Mouse (Mus musculus) Patski (cell line): ENCODE measurements around the gene Serpinb9. TPM values are rescaled to one million over a fixed set of nuclear protein-coding genes. Genes with fewer than 3 reads are reported as not detected.

Experiments used
- ATAC-seq: fragments of 100-300 bp; one replicate; pipeline ENCODE4 v1.8.0; 2021
- CTCF ChIA-PET: fragments of 350-600 bp; sonication (Branson Sonifier 250); formaldehyde crosslinking; loops from one replicate; lab custom pipeline; 2022; ENCODE audit warnings: inconsistent platforms; lab: Charles Lee
- POLR2A ChIA-PET: fragments of 350-600 bp; sonication (Branson Sonifier 250); formaldehyde crosslinking; loops from one replicate; lab custom pipeline; 2022; ENCODE audit warnings: antibody characterized with exemption, inconsistent platforms; lab: Charles Lee
- DNase-seq: peaks from one replicate; pipeline ENCODE4 v3.0.0-alpha.2; 2011; ENCODE audit warnings: low read depth, low spot score
- H3K27me3 ChIP-seq: fragments of 371-371 bp; one replicate; pipeline ENCODE4 v1.5.1; 2021
- CTCF ChIP-seq: fragments of 100-300 bp; IDR thresholded peaks from one replicate; pipeline ENCODE4 v1.5.1; 2021
- in situ Hi-C: fragments of 300-500 bp; cut with MboI; formaldehyde crosslinking; loops from 3 replicates; pipeline ENCODE4 v1.11.1; 2018; ENCODE audit warnings: low pct_unique_long_range_greater_than_20kb, mixed read lengths
- polyA plus RNA-seq: library from polyadenylated mRNA; unstranded; gene quantifications from one replicate; pipeline ENCODE4 v1.2.3, GENCODE M21; 2021

Serpinb9 gene
- polyA plus RNA-seq, 1 experiment from 2014 or later, result 69.0 TPM

DNA sequence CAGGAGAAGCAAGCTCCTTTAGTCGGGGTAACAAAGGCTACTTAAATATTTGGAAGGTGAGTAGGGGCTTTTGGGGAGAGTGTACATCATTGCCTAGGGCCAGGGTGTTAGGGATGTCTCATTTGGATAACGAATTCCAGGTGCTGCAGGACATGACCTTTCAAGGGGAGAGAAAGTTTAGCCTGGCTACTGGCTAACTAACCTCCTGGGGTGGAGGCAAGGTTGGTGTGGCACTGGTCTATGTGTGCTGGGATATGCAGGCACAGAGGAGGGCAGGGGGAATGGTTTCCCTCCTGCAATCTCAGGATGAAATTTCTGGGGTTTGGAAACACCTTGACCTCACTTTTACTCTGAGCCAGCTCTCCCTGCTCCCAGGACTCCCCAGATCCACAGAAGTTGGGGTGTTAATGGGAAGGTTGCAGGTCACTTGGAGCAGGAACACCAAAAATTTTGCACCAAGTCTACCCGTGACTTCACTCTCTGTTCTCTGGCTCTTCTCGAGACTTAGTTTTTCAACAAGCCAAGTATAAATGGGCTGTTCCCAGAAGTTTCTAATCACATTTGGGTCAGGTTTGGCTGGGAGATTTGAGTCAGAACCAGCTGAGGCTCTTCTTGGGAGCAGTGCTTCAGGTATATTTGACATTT lies 33.9 kb upstream of the Serpinb9 start:
- in situ Hi-C loops, result loop anchor here (10.0 kb wide), 1 partner anchor 54 kb away; no protein-coding TSS in a partner anchor
- no peak for TF ChIP-seq CTCF
- H3K27me3 ChIP-seq, result no peaks in the 10 kb centered on the region
- ChIA-PET POLR2A (no interaction called here), CTCF (interaction anchor here (1.0 kb wide), 1 partner anchor 66 kb away, joined by 4 read pairs; no protein-coding TSS in a partner anchor)
- no peak for ATAC-seq
- DNase-seq, result no peak

- no peaks in the 10 kb centered on the region for H3K27me3 ChIP-seq
- in situ Hi-C loops, result loop anchor here (10.0 kb wide), 1 partner anchor 55 kb away; no protein-coding TSS in a partner anchor
- ATAC-seq, result no peak
- ChIA-PET CTCF (no interaction called here), POLR2A (no interaction called here)
- no peak for DNase-seq
- TF ChIP-seq CTCF, result no peak
Observed at GRCm38 (mm10) chr13:32969641-32970040, 33.4 kb upstream of the Serpinb9 start.

GRCm38 (mm10) chr13:32970776-32971175 lies 32.3 kb upstream of the Serpinb9 start:
- TF ChIP-seq CTCF, result no peak
- CTCF ChIA-PET, result no interaction called here
- ATAC-seq (no peak), DNase-seq (no peak)
- POLR2A ChIA-PET, result no interaction called here
- H3K27me3 ChIP-seq, result no peaks in the 10 kb centered on the region
- in situ Hi-C loops, result no loop called here

DNA sequence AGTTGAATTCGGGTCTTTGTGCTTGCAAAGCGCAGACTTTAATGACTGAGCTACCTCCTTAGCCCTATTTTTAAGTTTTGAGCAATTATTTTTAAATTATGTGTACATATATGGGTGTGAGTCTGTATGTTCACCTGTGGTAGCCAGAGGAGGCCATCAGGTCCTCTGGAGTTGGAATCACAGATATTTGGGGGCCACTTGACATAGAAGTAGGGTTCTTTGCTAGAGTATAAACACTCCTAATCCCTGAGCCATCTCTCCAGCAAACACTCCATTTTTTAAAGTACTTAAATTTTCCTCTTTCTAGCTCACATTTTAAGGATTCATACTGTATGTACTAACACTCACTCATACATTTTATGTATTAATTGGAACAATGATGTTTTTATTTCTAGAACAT lies 28.8 kb upstream of the Serpinb9 start:
- ATAC-seq, result no peak

GRCm38 (mm10) chr13:32974889-32975460 lies 28.1 kb upstream of the Serpinb9 start:
- TF ChIP-seq CTCF, result no peak
- ATAC-seq, result no peak
- ChIA-PET CTCF (interaction anchor here (1.6 kb wide), 1 partner anchor 42 kb away, joined by 5 read pairs; no protein-coding TSS in a partner anchor), POLR2A (no interaction called here)
- no peak for DNase-seq
- in situ Hi-C loops, result no loop called here
- H3K27me3 ChIP-seq, result no peaks in the 10 kb centered on the region

More for the DNA sequence above, 28.8 kb upstream of the Serpinb9 start:
- TF ChIP-seq CTCF, result no peak
- ChIA-PET POLR2A (no interaction called here), CTCF (interaction anchor here (1.3 to 1.6 kb wide), 2 partner anchors 42 to 46 kb away, joined by 3 to 5 read pairs; no protein-coding TSS in a partner anchor)
- DNase-seq, result no peak
- no peaks in the 10 kb centered on the region for H3K27me3 ChIP-seq
- in situ Hi-C loops, result no loop called here

DNA sequence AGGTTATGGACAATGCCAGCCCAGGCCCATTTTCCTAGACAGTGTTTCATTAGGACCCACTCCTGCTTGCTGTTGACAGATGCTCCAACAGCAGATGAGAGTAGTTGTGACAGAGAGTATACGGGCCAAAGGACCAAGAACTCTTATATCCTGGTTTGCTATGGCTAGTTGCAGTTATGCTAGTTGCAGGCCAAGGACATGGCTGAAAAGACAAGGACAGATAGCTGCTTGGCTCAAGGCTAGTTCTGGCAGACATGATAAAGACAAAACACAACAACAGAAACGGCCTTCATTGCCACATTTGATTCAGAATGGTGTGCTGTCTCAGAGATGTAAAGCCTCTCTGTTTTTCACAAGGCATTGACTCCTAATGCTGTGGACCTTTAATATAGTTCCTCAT lies 27.3 kb upstream of the Serpinb9 start:
- ChIA-PET POLR2A (no interaction called here), CTCF (interaction anchor here (1.6 kb wide), 1 partner anchor 43 kb away, joined by 5 read pairs; no protein-coding TSS in a partner anchor)
- no peaks in the 10 kb centered on the region for H3K27me3 ChIP-seq
- in situ Hi-C loops, result no loop called here
- DNase-seq (no peak), ATAC-seq (no peak)
- no peak for TF ChIP-seq CTCF

GRCm38 (mm10) chr13:32982556-32983042 lies 20.5 kb upstream of the Serpinb9 start:
- in situ Hi-C loops, result no loop called here
- no peaks in the 10 kb centered on the region for H3K27me3 ChIP-seq
- ChIA-PET POLR2A (no interaction called here), CTCF (no interaction called here)
- no peak for ATAC-seq
- no peak for DNase-seq
- no peak for TF ChIP-seq CTCF

- DNase-seq, result no peak
Observed at GRCm38 (mm10) chr13:32986256-32986655, 16.8 kb upstream of the Serpinb9 start.

GRCm38 (mm10) chr13:32993152-32993893 lies 9.7 kb upstream of the Serpinb9 start:
- no peaks in the 10 kb centered on the region for H3K27me3 ChIP-seq
- in situ Hi-C loops, result no loop called here
- ChIA-PET CTCF (no interaction called here), POLR2A (interaction anchor here (0.7 kb wide), 1 partner anchor 11 kb away, joined by 3 read pairs; no protein-coding TSS in a partner anchor)
- TF ChIP-seq CTCF, result no peak
- ATAC-seq, result no peak
- DNase-seq, result no peak

More at GRCm38 (mm10) chr13:32986256-32986655, 16.8 kb upstream of the Serpinb9 start:
- ATAC-seq, result no peak
- ChIA-PET CTCF (no interaction called here), POLR2A (no interaction called here)
- in situ Hi-C loops, result no loop called here
- TF ChIP-seq CTCF, result no peak
- no peaks in the 10 kb centered on the region for H3K27me3 ChIP-seq

GRCm38 (mm10) chr13:32993894-32994242 lies 9.2 kb upstream of the Serpinb9 start:
- no peak for ATAC-seq
- POLR2A ChIA-PET, result no interaction called here
- in situ Hi-C loops, result no loop called here
- H3K27me3 ChIP-seq, result no peaks in the 10 kb centered on the region
- CTCF ChIA-PET, result no interaction called here
- TF ChIP-seq CTCF, result no peak
- DNase-seq, result no peak
